Mouse (Mus musculus) forebrain, embryonic 11.5 days (tissue): ENCODE results near the gene Fam57a. TPM values are rescaled to one million over a fixed set of nuclear protein-coding genes. Genes with fewer than 3 reads are reported as not detected.
"Not testable (repeated sequence)": the region's sequence is repeated elsewhere in the genome, so short reads cannot be mapped to it uniquely, and the experiment has no call there.

Experiments
- ATAC-seq: fragments of 200-750 bp; cut with Nextera tagmentation; replicated peaks from 2 replicates; pipeline ENCODE4 v1.8.0; 2017; ENCODE audit warnings: moderate TSS enrichment; ENCODE audit not compliant: low FRiP score
- DNase-seq: peaks from one replicate; pipeline ENCODE4 v3.0.0-alpha.2; 2017; ENCODE audit warnings: low spot score
- H3K27ac ChIP-seq: fragments of 300-500 bp; sonication (generic); 2 replicates; pipeline ENCODE4 v1.5.1; 2014; ENCODE audit warnings: low read depth, low read length
- H3K27me3 ChIP-seq: fragments of 300-500 bp; sonication (generic); 2 replicates; pipeline ENCODE4 v1.6.1; 2014; ENCODE audit warnings: mild to moderate bottlenecking, low read length, mixed read lengths; ENCODE audit not compliant: control insufficient read depth, insufficient read depth
- H3K36me3 ChIP-seq: fragments of 300-500 bp; sonication (generic); 2 replicates; pipeline ENCODE4 v1.6.1; 2014; ENCODE audit warnings: mild to moderate bottlenecking, low read length, moderate library complexity, mixed read lengths; ENCODE audit not compliant: control insufficient read depth, insufficient read depth
- H3K4me1 ChIP-seq: fragments of 300-500 bp; sonication (generic); replicated peaks from 2 replicates; pipeline ENCODE4 v1.6.1; 2014; ENCODE audit warnings: low read length, mixed read lengths; ENCODE audit not compliant: control insufficient read depth, insufficient read depth
- H3K4me2 ChIP-seq: fragments of 300-500 bp; sonication (generic); 2 replicates; pipeline ENCODE4 v1.6.1; 2014; ENCODE audit warnings: low read depth, mild to moderate bottlenecking, low read length, moderate library complexity, mixed read lengths; ENCODE audit not compliant: severe bottlenecking
- H3K4me3 ChIP-seq: fragments of 300-500 bp; sonication (generic); 2 replicates; pipeline ENCODE4 v1.5.1; 2014; ENCODE audit warnings: low read depth, low read length
- H3K9ac ChIP-seq: fragments of 300-500 bp; sonication (generic); 2 replicates; pipeline ENCODE4 v1.6.1; 2014; ENCODE audit warnings: low read length
- H3K9me3 ChIP-seq: fragments of 300-500 bp; sonication (generic); 2 replicates; pipeline ENCODE4 v1.6.1; 2016; ENCODE audit warnings: low read length, mixed read lengths; ENCODE audit not compliant: control insufficient read depth
- WGBS: fragments of 180-500 bp; shearing (Covaris S2); extraction: QIAGEN DNeasy Blood & Tissue Kit; methylation state at CpG from one replicate; pipeline ENCODE4 v1.1.7; 2014; 5-methylcytosine and 5-hydroxymethylcytosine counted together
- polyA plus RNA-seq: library from polyadenylated mRNA; unstranded; fragments of >200 nt; fragmentation: Nextera tagmentation; extraction: Ambion mirVana; gene quantifications from 2 replicates; pipeline ENCODE4 v1.2.1, GENCODE M21; 2014

The Fam57a gene
- polyA plus RNA-seq, 1 experiment from 2014 or later, result 34.6 TPM

DNA sequence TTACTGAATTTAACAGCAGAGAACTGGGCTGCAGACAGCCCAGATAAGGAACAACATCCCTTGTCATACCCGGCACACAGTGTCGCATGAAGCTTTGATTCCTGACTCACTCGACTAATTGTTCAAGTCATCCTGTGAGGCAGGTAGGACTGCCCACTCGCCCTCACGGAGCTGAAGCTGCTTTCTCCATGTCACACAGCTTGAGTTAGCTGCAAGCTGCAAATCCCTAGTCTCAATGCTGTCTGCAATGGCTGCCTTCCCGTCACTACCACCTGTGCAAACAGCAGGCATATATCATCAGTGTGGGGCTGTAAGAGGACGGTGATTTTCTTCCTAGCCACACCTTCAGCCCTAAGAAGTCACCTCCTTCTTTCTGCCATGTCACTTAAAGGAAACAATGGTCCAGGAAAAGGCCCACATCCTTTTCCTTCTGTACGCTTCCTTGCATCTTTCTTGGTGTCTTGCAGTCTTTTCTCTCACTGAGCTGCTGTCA, 17.6 kb downstream of the Fam57a start:
- no peak for ATAC-seq
- H3K9me3 ChIP-seq, result no peaks in the 10 kb centered on the region
- H3K4me1 ChIP-seq, result no peaks in the 10 kb centered on the region
- no peak overlapping the region for H3K4me2 ChIP-seq
- no peak for DNase-seq
- no peak overlapping the region for H3K9ac ChIP-seq
- H3K4me3 ChIP-seq, result no peak overlapping the region
- H3K27me3 ChIP-seq, result 0 out of 2 replicates have a peak, but pooled peaks cover 2% of the 10 kb centered on the region
- no peak overlapping the region for H3K27ac ChIP-seq
- H3K36me3 ChIP-seq, result no peaks in the 10 kb centered on the region
- 56% methylated on average over 8 of the region's 8 CpGs for WGBS

DNA sequence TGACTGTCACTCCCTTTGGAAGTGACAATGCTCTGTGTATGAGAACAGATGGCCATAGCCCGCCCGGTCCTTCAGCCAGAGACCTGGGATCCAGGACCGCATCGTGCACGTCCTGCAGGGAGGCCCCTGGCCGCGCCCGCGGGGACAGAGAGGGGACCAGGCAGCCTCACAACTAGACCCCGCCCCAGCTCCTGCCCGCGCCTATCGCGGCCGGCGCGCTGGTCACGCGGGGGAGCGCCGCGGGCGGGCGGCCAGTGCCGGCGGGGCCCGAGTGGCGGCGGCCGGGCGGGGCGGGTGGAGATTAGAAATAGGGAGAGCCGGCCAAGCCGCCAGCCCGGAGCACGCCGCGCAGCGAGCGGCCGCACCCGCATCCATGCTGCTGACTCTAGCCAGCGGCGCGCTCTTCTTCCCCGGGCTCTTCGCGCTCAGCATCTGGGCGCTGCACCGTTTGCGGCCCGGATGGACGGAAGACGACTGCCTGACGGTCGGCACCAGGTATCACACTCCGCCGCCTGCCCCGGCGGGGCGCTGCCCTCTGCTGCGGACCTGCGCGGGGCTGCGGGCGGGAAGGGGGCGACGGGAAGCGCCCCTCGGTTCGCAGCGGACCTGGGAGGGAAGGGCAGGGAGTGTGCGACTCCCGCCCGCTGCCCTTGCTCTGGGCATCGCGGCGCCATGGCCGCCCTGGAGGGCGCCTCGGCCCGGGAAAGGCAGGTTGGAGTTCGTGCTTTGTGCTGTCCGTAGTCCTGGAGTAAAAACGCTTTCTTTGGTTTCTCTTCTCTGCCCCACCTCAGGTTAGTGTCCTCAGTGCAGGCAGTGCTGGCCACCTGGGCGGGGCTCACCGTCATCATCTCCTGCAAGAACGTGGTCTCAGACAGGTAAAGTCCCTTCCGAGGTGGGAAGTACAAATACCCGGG, 22.5 kb downstream of the Fam57a start:
- WGBS, result under 1% methylated on average over 73 of the region's 90 CpGs
- H3K4me3 ChIP-seq, result peak overlapping the region; percentile 91
- H3K9me3 ChIP-seq, result no peaks in the 10 kb centered on the region
- DNase-seq (peak; percentile 92), ATAC-seq (peak; percentile 97)
- peak overlapping the region; percentile 46; the same call in 1 of the 2 replicates for H3K27ac ChIP-seq
- H3K4me2 ChIP-seq, result peak overlapping the region; percentile 92
- H3K36me3 ChIP-seq, result no peaks in the 10 kb centered on the region; the same call in 1 of the 2 replicates
- H3K27me3 ChIP-seq, result 0 out of 2 replicates have a peak, but pooled peaks cover 2% of the 10 kb centered on the region
- H3K4me1 ChIP-seq, result peaks cover 6% of the 10 kb centered on the region; the same call in 1 of the 2 replicates
- peak overlapping the region; percentile 91 for H3K9ac ChIP-seq

DNA sequence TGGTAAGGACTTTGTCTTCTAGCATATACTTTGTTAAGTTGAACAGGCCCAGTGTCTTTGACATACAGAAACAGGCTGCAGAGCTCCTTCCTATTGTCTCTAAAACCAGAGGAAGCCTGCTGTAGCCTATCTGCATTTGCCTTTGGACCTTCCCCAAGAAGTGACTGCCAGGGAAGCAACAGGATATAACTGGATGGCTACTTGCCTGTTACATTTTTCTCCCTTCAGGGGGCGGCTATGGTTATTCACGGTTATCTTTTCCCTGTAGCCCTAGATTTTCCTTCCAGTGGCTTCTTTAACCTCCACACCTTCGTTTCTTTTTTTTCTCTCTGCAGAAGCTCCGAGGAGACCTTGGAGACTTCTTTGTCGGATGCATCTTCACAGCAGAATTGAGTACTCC, 27.3 kb downstream of the Fam57a start:
- H3K36me3 ChIP-seq, result peaks cover 4% of the 10 kb centered on the region; the same call in 1 of the 2 replicates
- 89% methylated on average over 5 of the region's 5 CpGs for whole genome bisulfite sequencing
- ATAC-seq, result no peak

DNA sequence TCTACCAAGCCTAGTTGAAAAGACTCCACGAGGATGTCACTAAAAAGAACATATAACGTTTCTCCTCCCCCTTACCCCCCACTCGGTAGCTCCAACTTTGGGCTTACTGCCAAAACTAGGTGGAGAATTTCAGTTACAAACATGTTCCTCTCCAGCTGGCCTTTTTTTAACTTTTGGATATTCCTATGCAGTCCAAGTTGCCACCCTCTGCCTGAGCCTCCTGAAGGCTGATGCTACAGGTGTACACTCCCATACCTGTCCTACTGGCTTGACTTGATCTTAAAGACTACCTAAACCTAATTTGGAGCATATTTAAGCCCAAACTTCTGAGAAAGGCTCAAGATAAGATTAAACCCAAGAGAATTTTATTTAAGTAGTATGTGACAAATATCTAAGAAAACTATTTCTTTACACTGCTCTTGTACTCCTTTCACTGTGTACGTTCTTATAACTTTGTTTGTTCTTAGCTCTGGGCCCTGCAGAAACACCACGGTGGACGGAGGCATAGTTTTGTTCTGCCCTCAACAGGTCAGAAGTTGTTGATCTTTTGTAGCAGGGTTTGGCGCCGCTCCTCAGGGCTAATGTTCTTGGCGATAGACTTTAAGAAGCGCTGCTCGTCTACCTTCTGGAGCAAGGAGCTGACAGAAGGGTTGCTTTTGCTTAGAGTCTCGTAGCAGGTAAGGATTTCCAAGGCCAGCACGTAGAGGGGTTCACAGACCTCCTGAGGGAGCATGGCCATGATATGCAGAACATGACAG, 30.9 kb downstream of the Fam57a start:
- Histone ChIP-seq H3K27ac (no peak overlapping the region), H3K4me2 (no peak overlapping the region), H3K4me3 (no peak overlapping the region), H3K27me3 (no peaks in the 10 kb centered on the region), H3K4me1 (no peaks in the 10 kb centered on the region), H3K9ac (no peak overlapping the region), H3K9me3 (no peaks in the 10 kb centered on the region), H3K36me3 (peaks cover 13% of the 10 kb centered on the region; the same call in 1 of the 2 replicates)
- WGBS, result 92% methylated on average over 13 of the region's 13 CpGs
- no peak for DNase-seq
- ATAC-seq, result no peak

More for the DNA sequence above, 27.3 kb downstream of the Fam57a start:
- Histone ChIP-seq H3K4me1 (peaks cover 6% of the 10 kb centered on the region; the same call in 1 of the 2 replicates), H3K9ac (no peak overlapping the region), H3K27ac (no peak overlapping the region), H3K9me3 (no peaks in the 10 kb centered on the region), H3K27me3 (no peaks in the 10 kb centered on the region), H3K4me3 (no peak overlapping the region), H3K4me2 (no peak overlapping the region)
- DNase-seq, result no peak

DNA sequence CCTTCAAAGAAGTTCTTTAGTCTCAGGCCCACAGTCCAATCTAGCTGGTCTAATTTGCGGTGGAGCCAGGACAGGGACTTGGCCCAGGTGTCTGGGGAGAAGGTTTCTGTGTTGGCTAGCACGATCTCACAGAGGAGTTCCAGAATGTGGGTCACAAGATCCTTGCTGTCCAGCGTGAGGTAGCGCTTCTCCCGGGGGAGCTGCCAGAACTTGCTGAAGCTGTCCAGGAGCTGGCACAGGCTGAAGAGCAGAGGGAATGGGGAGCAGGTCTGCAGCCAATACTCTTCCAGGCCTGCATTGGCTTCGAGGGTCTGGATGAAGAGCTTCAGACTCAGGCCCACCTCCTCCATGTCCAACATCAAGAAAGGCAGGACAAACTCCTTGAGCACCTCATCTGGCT, 32.1 kb downstream of the Fam57a start:
- H3K27me3 ChIP-seq, H3K27ac ChIP-seq, H3K4me2 ChIP-seq, H3K4me1 ChIP-seq, H3K4me3 ChIP-seq, ATAC-seq, H3K9me3 ChIP-seq, H3K9ac ChIP-seq, DNase-seq: not testable (repeated sequence)
- WGBS, result 89% methylated on average over 3 of the region's 6 CpGs
- H3K36me3 ChIP-seq, result peaks cover 13% of the 10 kb centered on the region; the same call in 1 of the 2 replicates

DNA sequence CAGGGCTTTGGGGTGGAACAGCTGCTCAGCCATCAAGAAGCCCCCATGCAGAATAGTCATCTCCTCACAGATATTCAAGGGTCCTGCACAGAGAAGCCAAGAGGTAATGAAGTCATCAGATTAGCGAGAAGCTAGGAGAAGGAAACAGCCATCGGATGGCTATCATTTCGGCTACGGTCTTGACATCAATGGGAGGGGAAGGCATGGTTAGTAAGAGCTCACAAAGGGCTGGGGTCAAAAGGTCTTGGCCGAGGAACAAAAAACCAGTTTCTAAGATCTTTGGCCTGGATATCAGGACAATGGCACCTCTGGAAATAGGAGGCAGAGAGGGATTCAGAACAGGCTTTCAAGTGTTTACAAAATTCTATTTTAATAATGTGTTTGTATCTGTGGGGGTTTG, 34.4 kb downstream of the Fam57a start:
- ATAC-seq (no peak), DNase-seq (no peak)
- Histone ChIP-seq H3K9ac (no peak overlapping the region), H3K27me3 (no peaks in the 10 kb centered on the region), H3K9me3 (no peaks in the 10 kb centered on the region), H3K4me3 (no peak overlapping the region), H3K4me1 (no peaks in the 10 kb centered on the region), H3K27ac (no peak overlapping the region), H3K4me2 (no peak overlapping the region), H3K36me3 (peaks cover 9% of the 10 kb centered on the region; the same call in 1 of the 2 replicates)
- 43% methylated on average over 5 of the region's 5 CpGs for WGBS

DNA sequence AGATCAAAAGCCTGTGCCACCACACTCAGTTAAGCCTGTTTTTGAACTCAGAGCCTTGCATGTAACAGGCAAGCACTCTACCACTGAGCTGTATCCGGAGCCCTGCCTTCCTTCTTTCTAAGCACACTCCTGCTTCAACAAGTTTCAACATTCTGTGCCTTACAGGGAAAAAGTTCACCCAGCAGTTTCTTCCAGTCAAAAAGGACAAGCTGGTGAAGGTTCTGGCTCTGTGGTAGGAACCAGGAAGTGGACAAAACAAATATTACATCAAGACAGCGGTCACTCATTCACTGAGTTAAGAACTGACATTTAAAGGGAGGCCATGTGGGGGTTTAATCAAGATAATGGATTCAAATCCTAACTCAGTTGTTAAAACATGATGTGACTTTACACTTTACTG, 35.5 kb downstream of the Fam57a start:
- WGBS, result 89% methylated on average over 2 of the region's 2 CpGs
- Histone ChIP-seq H3K9ac (no peak overlapping the region), H3K4me1 (no peaks in the 10 kb centered on the region), H3K27me3 (no peaks in the 10 kb centered on the region), H3K36me3 (peaks cover 9% of the 10 kb centered on the region; the same call in 1 of the 2 replicates), H3K4me2 (no peak overlapping the region), H3K9me3 (no peaks in the 10 kb centered on the region), H3K4me3 (no peak overlapping the region), H3K27ac (no peak overlapping the region)
- ATAC-seq (no peak), DNase-seq (no peak)

DNA sequence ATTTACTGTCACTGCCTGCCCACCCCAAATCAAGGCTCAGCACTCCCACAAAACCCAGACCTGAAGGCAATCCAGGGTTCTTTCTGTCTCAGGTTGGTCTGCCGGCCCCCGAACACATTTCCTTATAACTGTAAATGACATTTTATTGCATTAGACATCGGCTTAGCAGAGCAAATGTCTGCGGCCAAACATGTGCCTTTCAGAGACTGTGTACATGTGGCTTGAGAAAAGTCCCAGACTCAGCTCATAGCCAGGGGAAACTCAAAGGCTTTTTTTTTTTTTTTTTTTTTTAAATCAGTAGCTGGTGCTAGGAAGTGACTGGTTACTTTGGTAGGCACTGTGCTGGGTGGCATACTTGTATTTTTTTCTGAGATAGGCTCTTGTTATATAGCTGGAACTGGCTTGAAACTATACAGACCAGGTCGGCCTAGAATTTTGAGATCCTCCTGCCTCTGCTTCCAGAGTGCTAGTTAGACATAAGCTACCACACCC, 36.6 kb downstream of the Fam57a start:
- peak overlapping the region; percentile 79 for H3K4me3 ChIP-seq
- no peaks in the 10 kb centered on the region for H3K27me3 ChIP-seq
- ATAC-seq (no peak), DNase-seq (no peak)
- WGBS, result 96% methylated on average over 5 of the region's 5 CpGs
- peaks cover 9% of the 10 kb centered on the region; the same call in 1 of the 2 replicates for H3K36me3 ChIP-seq
- H3K27ac ChIP-seq, result no peak overlapping the region
- no peaks in the 10 kb centered on the region for H3K9me3 ChIP-seq
- H3K9ac ChIP-seq, result peak overlapping the region; percentile 98; the same call in 1 of the 2 replicates
- no peaks in the 10 kb centered on the region for H3K4me1 ChIP-seq
- H3K4me2 ChIP-seq, result peak overlapping the region; percentile 81
